Mouse (Mus musculus) kidney, adult 2 months (tissue): ENCODE results near the gene Dnajb12.

ENCODE experiments used
- CTCF ChIP-seq: fragments of 200-500 bp; conservative IDR thresholded peaks from 2 replicates; pipeline ENCODE4 v1.5.1; 2011; ENCODE audit warnings: low read depth, mild to moderate bottlenecking, control low read depth, low read length, moderate library complexity, mixed read lengths; ENCODE audit not compliant: insufficient read depth, insufficient read length
- POLR2A ChIP-seq: fragments of 200-500 bp; IDR thresholded peaks from one replicate; pipeline ENCODE4 v1.6.1; 2011; ENCODE audit warnings: low read depth, low read length, control low read depth

- no peak for TF ChIP-seq POLR2A
- TF ChIP-seq CTCF, result no peak
Observed at GRCm38 (mm10) chr10:59887432-59887831, 8.1 kb downstream of the Dnajb12 start.
